Mouse (Mus musculus) liver (tissue): ENCODE measurements at regions not wholly inside any gene's neighbourhood (a gene's known extent, or its start where the extent isn't known, plus 50 kb on each side); places are given as distances from the start of the nearest gene placed in this dataset.

Experiments used
- DNase-seq: peaks from one replicate; pipeline ENCODE4 v3.0.0-alpha.2; 2020; ENCODE audit warnings: mixed read lengths

GRCm38 (mm10) chr12:59582587-59582986, 363.1 kb upstream of the Fbxo33 start:
- DNase-seq: no peak

GRCm38 (mm10) chr12:59579694-59580093, 360.2 kb upstream of the Fbxo33 start:
- no peak for DNase-seq

GRCm38 (mm10) chr12:59563960-59564359, 344.4 kb upstream of the Fbxo33 start:
- no peak for DNase-seq

GRCm38 (mm10) chr12:59539788-59540187, 320.3 kb upstream of the Fbxo33 start:
- DNase-seq: no peak

- DNase-seq: no peak
These were observed 311.0 kb upstream of the Fbxo33 start for GRCm38 (mm10) chr12:59530521-59530920.

GRCm38 (mm10) chr12:59523368-59523767, 303.8 kb upstream of the Fbxo33 start:
- no peak for DNase-seq

- DNase-seq: no peak
These were observed 302.4 kb upstream of the Fbxo33 start for GRCm38 (mm10) chr12:59521946-59522345.

GRCm38 (mm10) chr12:59509857-59510256, 290.3 kb upstream of the Fbxo33 start:
- DNase-seq: no peak

GRCm38 (mm10) chr12:59509175-59509574, 289.6 kb upstream of the Fbxo33 start:
- DNase-seq: no peak

- DNase-seq: no peak
These were observed 287.9 kb upstream of the Fbxo33 start for GRCm38 (mm10) chr12:59507431-59507830.

GRCm38 (mm10) chr12:59497434-59497833, 277.9 kb upstream of the Fbxo33 start:
- DNase-seq: no peak

- no peak for DNase-seq
These were observed 268.5 kb upstream of the Fbxo33 start for GRCm38 (mm10) chr12:59488019-59488418.

GRCm38 (mm10) chr12:59487507-59487906, 268.0 kb upstream of the Fbxo33 start:
- DNase-seq: no peak

GRCm38 (mm10) chr12:59460997-59461961, 241.8 kb upstream of the Fbxo33 start:
- DNase-seq: no peak

GRCm38 (mm10) chr12:59456175-59456851, 236.8 kb upstream of the Fbxo33 start:
- DNase-seq: no peak

GRCm38 (mm10) chr12:59415051-59415450, 195.5 kb upstream of the Fbxo33 start:
- no peak for DNase-seq

GRCm38 (mm10) chr12:59411491-59411890, 192.0 kb upstream of the Fbxo33 start:
- DNase-seq: no peak

GRCm38 (mm10) chr12:59391103-59391502, 171.6 kb upstream of the Fbxo33 start:
- DNase-seq: no peak

GRCm38 (mm10) chr12:59382812-59383211, 163.3 kb upstream of the Fbxo33 start:
- DNase-seq: peak; percentile 19

GRCm38 (mm10) chr12:59341586-59341985, 122.1 kb upstream of the Fbxo33 start:
- DNase-seq: no peak

- DNase-seq: no peak
These were observed 111.2 kb upstream of the Fbxo33 start for GRCm38 (mm10) chr12:59330753-59331152.

GRCm38 (mm10) chr12:59312703-59313102, 93.2 kb upstream of the Fbxo33 start:
- no peak for DNase-seq

- no peak for DNase-seq
These were observed 88.4 kb upstream of the Fbxo33 start for GRCm38 (mm10) chr12:59307958-59308357.

GRCm38 (mm10) chr12:59304522-59304921, 85.0 kb upstream of the Fbxo33 start:
- no peak for DNase-seq
